Mouse (Mus musculus): Measurements from ENCODE around the gene Epb41l1. TPM values are rescaled to one million over a fixed set of nuclear protein-coding genes. Genes with fewer than 3 reads are reported as not detected.

Gene Epb41l1
- polyA plus RNA-seq, 1 experiment = 4.9 TPM

DNA sequence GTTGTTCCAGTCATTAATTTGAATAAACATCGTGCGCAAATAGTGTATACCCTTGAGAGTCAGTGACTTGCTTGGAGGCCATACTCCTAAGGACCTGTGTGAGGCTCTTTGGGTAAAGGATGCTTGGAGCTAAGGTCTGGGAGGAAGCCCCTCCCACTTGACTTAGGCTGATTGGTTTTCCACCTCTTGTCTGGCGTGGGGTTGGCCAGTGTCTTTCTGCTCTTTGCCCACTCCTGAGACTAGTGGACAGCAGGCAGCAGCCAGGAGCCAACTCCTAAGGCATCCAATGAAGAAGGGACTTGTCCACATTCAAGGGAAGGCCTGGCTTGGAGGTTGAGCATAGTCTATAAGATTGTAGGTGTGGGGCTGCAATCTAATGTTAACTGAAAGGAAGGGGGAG lies 53.4 kb downstream of the Epb41l1 start:
- peaks cover 9% of the 10 kb centered on the region for H3K27me3 ChIP-seq (ENCODE audit: control insufficient read depth, insufficient read depth, low read length)
- WGBS = 79% methylated on average over 3 of the region's 3 CpGs
- no peak for TF ChIP-seq POLR2A (IDR thresholded peaks at IDR 0.05; ENCODE audit: control insufficient read depth, extremely low read depth, insufficient read depth, low read length, poor library complexity)
- TF ChIP-seq CTCF (IDR thresholded peaks at IDR 0.05; ENCODE audit: borderline replicate concordance, control insufficient read depth, extremely low read depth, insufficient read depth, low read length, poor library complexity) = no peak
- no peak overlapping the region for H3K27ac ChIP-seq (ENCODE audit: control insufficient read depth, insufficient read depth, low read length)
- H3K4me3 ChIP-seq (ENCODE audit: control insufficient read depth, insufficient read depth, low read length) = no peak overlapping the region
- no peak for DNase-seq
- H3K36me3 ChIP-seq (ENCODE audit: control insufficient read depth, insufficient read depth, low read length) = no peaks in the 10 kb centered on the region
- 0 out of 2 replicates have a peak, but pooled peaks cover 7% of the 10 kb centered on the region for H3K4me1 ChIP-seq (replicated peaks; ENCODE audit: control insufficient read depth, insufficient read depth, low read length)

DNA sequence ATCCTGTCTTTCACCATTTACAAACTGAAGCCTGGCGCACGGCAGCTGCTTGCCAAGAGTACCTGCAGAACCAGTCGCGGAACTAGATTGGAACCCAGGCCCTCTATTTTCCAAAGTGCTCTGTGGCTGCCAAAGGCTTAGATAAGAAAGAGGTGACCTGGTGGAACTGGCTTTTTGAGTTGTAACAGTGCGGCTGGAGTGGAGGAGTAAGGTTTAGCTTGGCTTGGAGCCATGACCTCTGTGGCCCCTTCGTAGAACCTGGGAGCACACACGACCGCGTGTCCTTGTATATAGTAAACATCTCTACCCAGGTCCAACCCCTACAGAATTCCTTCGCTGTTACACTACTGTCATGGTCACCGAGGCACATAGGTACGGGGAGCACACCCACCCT lies 54.2 kb downstream of the Epb41l1 start:
- TF ChIP-seq POLR2A (IDR thresholded peaks at IDR 0.05; ENCODE audit: control insufficient read depth, extremely low read depth, insufficient read depth, low read length, poor library complexity) (no peak), CTCF (IDR thresholded peaks at IDR 0.05; ENCODE audit: borderline replicate concordance, control insufficient read depth, extremely low read depth, insufficient read depth, low read length, poor library complexity) (no peak)
- DNase-seq = no peak

DNA sequence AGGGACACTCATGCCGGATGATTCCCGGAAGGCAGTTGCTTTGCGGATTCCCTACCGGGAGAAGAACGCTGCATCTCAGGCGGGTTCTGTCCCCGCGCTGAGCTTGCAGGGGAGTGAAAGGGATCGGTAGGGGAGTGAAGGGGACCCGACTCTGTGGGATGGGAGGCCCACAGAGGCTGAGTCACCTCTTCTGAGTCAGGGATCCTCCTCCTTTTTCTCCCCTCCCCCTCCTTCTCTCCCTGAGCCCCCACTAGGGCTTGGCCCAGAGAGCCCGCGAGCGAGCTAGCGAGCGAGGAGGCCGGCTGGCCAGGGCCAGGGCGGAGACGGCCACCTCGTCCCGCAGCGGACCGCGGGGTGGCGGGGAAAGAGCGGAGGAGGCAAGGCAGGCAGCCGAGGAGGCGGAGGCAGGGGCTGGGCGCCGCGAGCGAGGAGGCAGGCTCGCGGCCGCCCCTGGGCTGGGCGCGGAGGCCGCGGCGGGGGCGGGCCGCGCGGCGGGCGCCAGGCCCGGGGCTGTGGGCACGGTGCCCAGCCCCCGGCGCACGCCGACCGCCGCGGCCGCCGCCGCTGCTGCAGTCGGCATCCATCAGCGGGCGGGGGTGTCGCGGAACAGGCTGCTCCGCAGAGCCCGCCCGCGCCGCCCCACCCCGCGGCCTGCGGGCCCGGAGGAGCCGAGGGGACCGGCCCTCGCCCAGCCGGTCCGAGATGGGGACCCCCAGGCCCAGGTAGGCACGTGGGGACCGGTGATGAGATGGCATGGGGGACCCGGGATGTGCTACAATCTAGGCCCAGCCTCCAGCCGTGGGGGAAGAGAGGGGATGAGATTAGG lies 54.8 kb downstream of the Epb41l1 start:
- WGBS = 4% methylated on average over 80 of the region's 80 CpGs
- DNase-seq = peak; percentile 15
- Histone ChIP-seq H3K4me1 (replicated peaks; ENCODE audit: control insufficient read depth, insufficient read depth, low read length) (0 out of 2 replicates have a peak, but pooled peaks cover 7% of the 10 kb centered on the region), H3K27me3 (ENCODE audit: control insufficient read depth, insufficient read depth, low read length) (peaks cover 9% of the 10 kb centered on the region), H3K27ac (ENCODE audit: control insufficient read depth, insufficient read depth, low read length) (no peak overlapping the region), H3K36me3 (ENCODE audit: control insufficient read depth, insufficient read depth, low read length) (no peaks in the 10 kb centered on the region), H3K4me3 (ENCODE audit: control insufficient read depth, insufficient read depth, low read length) (peak overlapping the region; percentile 36)
- TF ChIP-seq POLR2A (IDR thresholded peaks at IDR 0.05; ENCODE audit: control insufficient read depth, extremely low read depth, insufficient read depth, low read length, poor library complexity) (no peak), CTCF (IDR thresholded peaks at IDR 0.05; ENCODE audit: borderline replicate concordance, control insufficient read depth, extremely low read depth, insufficient read depth, low read length, poor library complexity) (no peak)

More for the DNA sequence above, 54.2 kb downstream of the Epb41l1 start:
- Histone ChIP-seq H3K4me3 (ENCODE audit: control insufficient read depth, insufficient read depth, low read length) (peak overlapping the region; percentile 36; the same call in 1 of the 2 replicates), H3K4me1 (replicated peaks; ENCODE audit: control insufficient read depth, insufficient read depth, low read length) (0 out of 2 replicates have a peak, but pooled peaks cover 7% of the 10 kb centered on the region), H3K27me3 (ENCODE audit: control insufficient read depth, insufficient read depth, low read length) (peaks cover 9% of the 10 kb centered on the region), H3K27ac (ENCODE audit: control insufficient read depth, insufficient read depth, low read length) (no peak overlapping the region), H3K36me3 (ENCODE audit: control insufficient read depth, insufficient read depth, low read length) (no peaks in the 10 kb centered on the region)
- 46% methylated on average over 12 of the region's 12 CpGs for WGBS

DNA sequence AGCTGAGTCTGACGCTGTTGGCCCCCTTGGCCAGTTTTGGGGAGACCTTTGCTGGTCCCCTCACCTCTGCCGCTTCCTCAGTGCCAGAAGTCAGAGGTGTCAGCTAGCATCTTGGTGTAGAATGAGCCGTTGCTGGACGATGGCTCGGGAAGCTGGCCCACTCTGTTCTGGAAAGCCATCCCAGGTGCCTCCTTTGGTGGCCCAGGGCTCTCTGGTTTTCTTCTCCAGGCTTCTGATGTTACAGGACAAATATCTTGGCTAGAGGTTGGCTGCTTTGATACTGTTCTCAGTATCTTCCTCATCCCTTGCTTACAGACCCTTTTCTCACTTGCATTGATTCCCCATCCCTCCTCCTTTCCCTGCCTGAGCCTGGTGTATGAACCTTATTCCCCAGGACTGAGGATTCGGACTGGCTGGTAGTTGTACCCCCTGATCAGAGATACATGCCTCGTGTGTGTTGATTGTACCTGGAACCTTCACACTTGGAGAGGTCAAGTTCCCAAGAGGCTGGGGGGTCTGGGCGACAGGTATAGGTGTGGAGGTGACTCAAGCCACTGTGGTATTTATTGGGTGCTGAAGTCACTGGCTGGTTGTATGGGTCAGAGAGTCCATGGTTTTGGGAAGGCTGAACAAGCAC lies 55.5 kb downstream of the Epb41l1 start:
- Histone ChIP-seq H3K4me1 (replicated peaks; ENCODE audit: control insufficient read depth, insufficient read depth, low read length) (0 out of 2 replicates have a peak, but pooled peaks cover 7% of the 10 kb centered on the region), H3K36me3 (ENCODE audit: control insufficient read depth, insufficient read depth, low read length) (no peaks in the 10 kb centered on the region), H3K4me3 (ENCODE audit: control insufficient read depth, insufficient read depth, low read length) (0 out of 2 replicates have a peak overlapping the region, but pooled peaks have one; percentile 5), H3K27me3 (ENCODE audit: control insufficient read depth, insufficient read depth, low read length) (peaks cover 9% of the 10 kb centered on the region), H3K27ac (ENCODE audit: control insufficient read depth, insufficient read depth, low read length) (no peak overlapping the region)
- WGBS = 52% methylated on average over 8 of the region's 8 CpGs
- DNase-seq = no peak
- TF ChIP-seq POLR2A (IDR thresholded peaks at IDR 0.05; ENCODE audit: control insufficient read depth, extremely low read depth, insufficient read depth, low read length, poor library complexity) = no peak
- no peak for TF ChIP-seq CTCF (IDR thresholded peaks at IDR 0.05; ENCODE audit: borderline replicate concordance, control insufficient read depth, extremely low read depth, insufficient read depth, low read length, poor library complexity)

DNA sequence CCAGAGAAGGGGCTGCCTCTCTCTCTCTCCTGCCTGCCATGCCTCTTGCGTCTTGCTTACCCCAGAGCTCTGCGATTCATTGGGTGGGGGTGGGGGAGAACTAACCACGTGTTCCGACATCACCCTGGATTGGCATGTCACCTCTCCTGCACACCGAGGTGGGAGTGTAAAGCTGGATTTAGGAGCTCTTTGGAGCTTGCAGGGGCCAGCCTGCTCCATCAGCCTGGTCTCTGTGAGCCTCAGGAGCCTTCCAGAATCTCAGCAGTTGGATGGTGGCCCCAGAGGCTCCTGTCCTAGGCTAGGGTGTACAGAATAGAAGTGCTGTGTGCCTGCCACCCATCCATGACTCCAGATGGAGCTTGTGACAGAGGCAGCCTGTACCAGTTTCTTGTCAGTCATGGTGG lies 56.0 kb downstream of the Epb41l1 start:
- WGBS = 65% methylated on average over 5 of the region's 5 CpGs

DNA sequence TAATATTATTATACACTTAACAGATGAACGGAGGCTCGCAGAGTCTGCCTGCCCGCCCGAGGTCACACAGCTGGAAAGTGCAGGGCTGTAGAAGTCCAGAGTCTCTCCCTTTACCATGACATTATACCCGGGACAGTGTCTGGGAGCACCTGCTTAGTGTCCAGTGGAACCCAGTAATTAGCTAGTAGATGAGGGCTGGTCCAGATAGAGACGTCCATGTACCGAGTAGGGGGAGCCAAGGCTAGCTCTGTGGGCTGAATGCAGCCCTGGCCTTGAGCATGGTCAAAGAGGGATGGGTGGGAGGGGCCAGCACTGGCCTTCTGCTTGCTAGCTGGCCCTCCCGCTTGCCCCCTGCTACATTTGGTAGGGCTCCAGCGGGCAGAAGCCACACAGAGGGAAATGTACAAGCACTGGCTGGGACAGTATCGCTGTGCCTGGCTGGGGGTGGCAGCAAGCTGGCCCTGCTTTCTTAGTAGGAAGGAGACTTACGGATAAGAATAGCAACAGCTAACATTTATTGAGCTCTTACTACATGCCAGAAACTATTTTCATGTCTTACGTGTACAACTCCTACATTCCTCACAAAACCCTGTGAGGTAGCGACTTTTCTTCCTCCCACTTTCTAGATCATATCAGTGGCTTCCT lies 57.5 kb downstream of the Epb41l1 start:
- no peak for DNase-seq
- WGBS = 86% methylated on average over 13 of the region's 13 CpGs
- Histone ChIP-seq H3K4me1 (replicated peaks; ENCODE audit: control insufficient read depth, insufficient read depth, low read length) (0 out of 2 replicates have a peak, but pooled peaks cover 7% of the 10 kb centered on the region), H3K4me3 (ENCODE audit: control insufficient read depth, insufficient read depth, low read length) (no peak overlapping the region), H3K27me3 (ENCODE audit: control insufficient read depth, insufficient read depth, low read length) (peaks cover 9% of the 10 kb centered on the region), H3K27ac (ENCODE audit: control insufficient read depth, insufficient read depth, low read length) (no peak overlapping the region), H3K36me3 (ENCODE audit: control insufficient read depth, insufficient read depth, low read length) (no peaks in the 10 kb centered on the region)
- TF ChIP-seq POLR2A (IDR thresholded peaks at IDR 0.05; ENCODE audit: control insufficient read depth, extremely low read depth, insufficient read depth, low read length, poor library complexity) (no peak), CTCF (IDR thresholded peaks at IDR 0.05; ENCODE audit: borderline replicate concordance, control insufficient read depth, extremely low read depth, insufficient read depth, low read length, poor library complexity) (no peak)

More for the DNA sequence above, 56.0 kb downstream of the Epb41l1 start:
- no peak for DNase-seq
- H3K36me3 ChIP-seq (ENCODE audit: control insufficient read depth, insufficient read depth, low read length) = no peaks in the 10 kb centered on the region
- 0 out of 2 replicates have a peak, but pooled peaks cover 7% of the 10 kb centered on the region for H3K4me1 ChIP-seq (replicated peaks; ENCODE audit: control insufficient read depth, insufficient read depth, low read length)
- H3K27ac ChIP-seq (ENCODE audit: control insufficient read depth, insufficient read depth, low read length) = no peak overlapping the region
- H3K4me3 ChIP-seq (ENCODE audit: control insufficient read depth, insufficient read depth, low read length) = no peak overlapping the region
- H3K27me3 ChIP-seq (ENCODE audit: control insufficient read depth, insufficient read depth, low read length) = peaks cover 9% of the 10 kb centered on the region
- no peak for TF ChIP-seq CTCF (IDR thresholded peaks at IDR 0.05; ENCODE audit: borderline replicate concordance, control insufficient read depth, extremely low read depth, insufficient read depth, low read length, poor library complexity)
- TF ChIP-seq POLR2A (IDR thresholded peaks at IDR 0.05; ENCODE audit: control insufficient read depth, extremely low read depth, insufficient read depth, low read length, poor library complexity) = no peak
